Comparison of ENCODE assay signal across 17 mouse cellular contexts in genomic region chr8:111765616-111766015, GRCm38 (mm10). TPM values are rescaled to one million over a fixed set of nuclear protein-coding genes. Genes with fewer than 3 reads are reported as not detected.
"Had no signal": no experiment of that assay in that cellular context is flagged by ENCODE, and none has a peak within 500 bp of the region (broad histone marks: within the 10 kb centered on the region; RNA-seq: fewer than 3 reads in every experiment).

No protein-coding gene starts in this region.

- H3K4me3 ChIP-seq: megakaryocyte, embryonic 14.5 days; midbrain, embryonic 13.5 days; midbrain, embryonic 15.5 days; neural tube, embryonic 12.5 days; stomach, embryonic 15.5 days had no signal

- DNase-seq: lung, adult 18-20 months; lung, embryonic 14.5 days; lung, postnatal 10 days; lung, postnatal 36 days; right cerebral cortex, postnatal 14 days; thymus, adult 2 months; thymus, postnatal 25 days; thymus, postnatal 4 days had no signal

- ATAC-seq: midbrain, embryonic 13.5 days; midbrain, embryonic 15.5 days had no signal

- H3K36me3 ChIP-seq: midbrain, embryonic 15.5 days had no signal

- H3K4me2 ChIP-seq: lung, embryonic 14.5 days; midbrain, embryonic 11.5 days; midbrain, embryonic 13.5 days; midbrain, embryonic 15.5 days; neural tube, embryonic 12.5 days; stomach, embryonic 15.5 days had no signal

- H3K9me3 ChIP-seq: megakaryocyte, embryonic 14.5 days; midbrain, embryonic 13.5 days; midbrain, embryonic 15.5 days; neural tube, embryonic 12.5 days; stomach, embryonic 15.5 days had no signal

- H3K27me3 ChIP-seq: midbrain, embryonic 13.5 days; midbrain, embryonic 15.5 days; neural tube, embryonic 12.5 days; stomach, embryonic 15.5 days had no signal

- H3K9ac ChIP-seq: lung, embryonic 14.5 days; midbrain, embryonic 13.5 days; midbrain, embryonic 15.5 days; neural tube, embryonic 12.5 days; stomach, embryonic 15.5 days had no signal

- H3K27ac ChIP-seq: macrophage; midbrain, embryonic 13.5 days; midbrain, embryonic 15.5 days; neural tube, embryonic 12.5 days; stomach, embryonic 15.5 days; stomach, postnatal 0 days had no signal

- H3K4me1 ChIP-seq: megakaryocyte, embryonic 14.5 days had no signal

RNA-seq across cellular contexts. Expression of gene Bcar1, which starts 22.0 kb away (rescaled TPM):
- total RNA-seq: monocyte, adult 5-6 weeks had no signal
